Mouse (Mus musculus) left cerebral cortex, postnatal 14 days (tissue): ENCODE results near the gene Alppl2. TPM values are rescaled to one million over a fixed set of nuclear protein-coding genes. Genes with fewer than 3 reads are reported as not detected.

Source experiments
- DNase-seq, 2 experiments: peaks; one replicate each; pipeline ENCODE4 v3.0.0; 2021 to 2022; ENCODE audit warnings: low spot score in 2 of 2, mixed read lengths in 1 of 2
- intact Hi-C: fragments of 180-260 bp; cut with DNase I; formaldehyde crosslinking; loops from one replicate; pipeline ENCODE4 v1.15.1; 2025
- total RNA-seq, 2 experiments: library from RNA; stranded (reverse); gene quantifications; 2 replicates each; pipeline ENCODE4 v1.2.3; 2021

Alppl2 gene
- total RNA-seq, 2 experiments from 2014 or later, result not detected

DNA sequence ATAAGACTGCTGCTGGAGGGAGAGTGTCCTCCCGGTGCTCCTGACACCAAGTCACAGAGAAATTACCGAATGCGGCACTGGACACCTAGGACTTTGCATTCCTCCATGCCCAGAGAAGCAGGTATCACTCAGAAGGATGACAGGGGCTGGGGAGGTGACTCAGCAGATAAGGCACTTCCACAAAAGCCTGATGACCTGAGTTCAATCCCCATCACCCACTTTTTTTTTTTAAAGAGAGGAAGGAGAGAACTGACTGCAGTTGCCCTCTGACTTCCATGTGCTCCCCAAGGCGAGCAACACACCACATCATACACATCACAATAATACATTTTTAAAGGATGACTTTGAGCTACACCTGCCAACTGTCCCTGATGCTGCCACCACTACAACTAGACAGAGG lies 32.7 kb downstream of the Alppl2 start:
- intact Hi-C loops, result no loop called here
- DNase-seq, result no peak

DNA sequence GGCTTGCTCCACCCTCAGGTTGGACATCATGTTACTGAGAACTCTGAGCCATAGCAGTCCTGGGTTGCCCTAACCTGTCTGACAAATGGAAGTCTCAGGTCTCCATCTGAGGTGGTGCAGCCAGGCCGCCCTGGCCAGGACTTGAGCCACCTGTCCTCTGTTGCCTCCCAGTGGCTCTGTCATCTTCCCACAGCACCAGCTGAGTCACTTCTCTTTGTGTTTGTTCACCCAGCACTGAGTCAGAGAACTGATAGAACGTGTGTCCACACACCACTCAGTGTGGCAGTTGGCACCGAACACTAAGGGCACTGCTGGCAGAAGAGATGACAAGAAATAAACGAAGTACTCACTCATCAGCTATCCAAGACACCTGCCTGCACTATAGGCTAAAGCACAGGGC lies 38.4 kb downstream of the Alppl2 start:
- DNase-seq, result no peak

DNA sequence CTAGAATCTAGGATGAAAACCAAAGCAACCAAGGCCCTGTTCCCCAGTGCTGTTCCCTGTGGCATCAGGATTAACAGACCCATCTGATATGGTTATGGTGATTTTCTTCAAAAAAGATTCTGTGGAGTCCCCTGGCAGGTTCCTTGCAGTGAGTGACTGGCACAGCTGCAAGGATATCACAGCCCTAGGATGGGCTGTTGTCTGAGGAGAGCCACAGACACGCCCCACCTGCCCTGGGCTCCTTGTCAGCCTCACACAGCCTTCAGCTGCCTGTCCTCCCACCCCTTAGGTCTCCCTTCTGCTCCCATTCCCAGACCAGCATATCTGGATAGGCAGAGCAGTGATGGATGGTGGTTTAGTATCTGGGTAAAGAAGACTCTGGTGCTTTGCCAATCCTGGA lies 39.0 kb downstream of the Alppl2 start:
- DNase-seq, result no peak
- intact Hi-C loops, result no loop called here

More for the DNA sequence above, 38.4 kb downstream of the Alppl2 start:
- intact Hi-C loops, result no loop called here

DNA sequence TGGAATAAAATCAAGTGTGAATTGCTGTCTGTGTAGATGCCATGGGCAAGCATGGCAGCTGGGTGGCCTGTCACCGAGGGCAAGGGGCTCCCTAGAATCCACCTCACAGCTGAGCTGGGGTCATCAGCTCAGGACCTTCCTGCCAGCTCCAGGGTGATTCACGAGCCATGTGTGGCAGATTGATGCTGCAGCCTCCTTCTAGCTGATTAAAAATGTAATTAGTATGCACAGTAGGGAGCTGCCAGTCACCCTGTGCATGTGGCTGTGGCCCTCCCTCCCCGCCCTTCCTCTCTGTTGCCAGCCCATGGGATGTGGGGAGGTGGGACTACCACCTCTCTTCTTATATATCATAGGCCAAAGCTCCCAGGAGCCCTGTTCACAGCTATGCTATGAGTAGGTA lies 39.7 kb downstream of the Alppl2 start:
- intact Hi-C loops, result no loop called here
- DNase-seq, result no peak

DNA sequence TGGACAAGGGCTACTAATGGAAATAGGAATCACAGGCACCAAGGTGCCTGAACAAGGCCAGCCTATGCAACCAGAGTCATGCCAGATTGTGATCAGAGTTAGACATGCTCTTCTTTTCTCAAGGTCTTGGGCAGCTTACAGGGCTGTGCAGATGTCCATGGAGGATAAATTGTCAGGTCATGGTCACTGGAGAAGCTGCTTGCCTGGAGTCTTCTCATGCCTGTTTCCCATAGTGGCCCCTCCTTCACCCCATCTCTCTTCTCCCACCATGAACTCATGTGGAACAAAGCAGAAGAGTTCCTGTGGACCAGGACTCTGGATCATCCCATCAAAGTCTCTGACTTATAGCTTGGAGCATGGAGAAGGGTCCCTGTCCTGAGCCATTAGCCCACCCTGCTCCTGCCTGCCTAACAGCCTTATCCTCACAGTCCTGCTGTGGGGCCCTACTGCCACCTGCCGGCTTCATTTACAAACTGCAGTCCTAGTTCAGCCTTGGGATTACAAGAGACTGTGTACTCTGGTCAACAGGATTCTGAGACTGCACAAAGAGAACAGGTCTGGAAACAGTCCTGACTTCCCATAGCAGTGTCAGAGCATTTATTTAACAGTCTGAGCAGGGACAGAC lies 47.8 kb downstream of the Alppl2 start:
- intact Hi-C loops, result loop anchor here (1.0 to 5.0 kb wide), 3 partner anchors 145 to 390 kb away; no protein-coding TSS in a partner anchor

DNA sequence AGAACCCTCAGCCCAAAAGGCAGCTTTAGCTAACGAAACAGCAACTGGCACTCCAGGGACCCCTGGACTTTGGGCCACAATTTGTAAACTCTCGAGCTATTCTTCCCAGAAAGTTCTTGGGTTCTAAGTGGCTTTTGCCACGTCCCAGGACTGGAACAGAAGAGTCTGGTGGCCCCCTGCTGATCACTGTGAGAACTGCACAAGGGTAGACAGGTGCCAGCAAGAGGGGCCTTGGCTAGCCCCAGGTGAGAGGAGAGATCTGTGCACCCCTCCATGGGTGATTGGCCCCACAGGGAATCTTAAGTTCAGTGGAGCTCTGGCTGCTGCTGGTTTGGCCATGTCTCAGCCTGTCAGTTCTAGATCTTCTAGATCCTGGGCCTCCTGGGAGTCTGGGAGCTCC lies 48.6 kb downstream of the Alppl2 start:
- peak; percentile 60 to 80 for DNase-seq
- intact Hi-C loops, result loop anchor here (5.0 kb wide), 2 partner anchors 146 to 389 kb away; no protein-coding TSS in a partner anchor

More for the DNA sequence above, 47.8 kb downstream of the Alppl2 start:
- DNase-seq, result peak; percentile 74 to 87

DNA sequence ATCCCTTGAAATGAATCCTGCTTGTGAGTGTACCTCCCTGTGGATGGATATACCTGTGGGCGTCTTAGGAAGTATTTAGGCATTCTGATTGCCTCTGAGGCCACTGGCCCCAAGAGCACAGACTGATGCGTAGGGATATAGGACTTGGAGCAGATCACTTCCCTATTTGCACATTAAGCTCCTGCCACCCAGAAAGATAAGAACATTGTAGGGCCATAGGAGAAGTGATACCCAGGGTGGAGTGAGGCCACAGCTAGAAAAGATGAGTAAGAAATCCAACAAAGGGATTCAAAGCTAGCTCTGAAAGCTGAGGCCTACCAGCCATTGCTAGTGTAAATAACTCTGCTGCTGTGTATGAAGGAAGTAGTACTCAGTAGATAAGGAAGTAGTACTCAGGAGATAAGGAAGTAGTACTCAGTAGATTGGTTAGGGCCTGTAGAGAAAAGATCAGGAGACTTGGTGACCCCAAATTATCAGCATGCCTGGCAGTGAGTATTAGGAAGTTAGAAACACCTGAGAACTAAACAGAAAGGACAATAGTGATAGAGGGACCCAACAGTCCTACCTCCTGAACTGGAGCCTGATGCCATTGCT lies 51.2 kb downstream of the Alppl2 start:
- intact Hi-C loops, result no loop called here
- no peak for DNase-seq

Other genes with a start within 250 kb of the Alppl2 start
- gene Alpi, start 11.7 kb upstream of the Alppl2 start, total RNA-seq, result not detected
- not detected for gene Akp3, start 35.0 kb upstream of the Alppl2 start, total RNA-seq
- gene Ecel1, start 66.6 kb upstream of the Alppl2 start, total RNA-seq, result 1 to 10 TPM; 1.9 to 7.0 TPM
- 1 to 10 TPM; 8.0 to 10.0 TPM for gene Prss56, start 93.4 kb upstream of the Alppl2 start, total RNA-seq
- gene Chrnd, start 100.7 kb upstream of the Alppl2 start, total RNA-seq, result not detected
- gene Chrng, start 114.7 kb upstream of the Alppl2 start, total RNA-seq, result not detected
- gene Eif4e2, start 124.0 kb upstream of the Alppl2 start, total RNA-seq, result 10 to 100 TPM; 72.7 to 75.0 TPM
- gene Efhd1, start 174.4 kb upstream of the Alppl2 start, total RNA-seq, result 1 to 10 TPM; 4.8 to 6.3 TPM
- gene Gigyf2, start 237.1 kb upstream of the Alppl2 start, total RNA-seq, result 10 to 100 TPM; 81.0 to 82.5 TPM